Mouse (Mus musculus) urinary bladder, adult 18-20 months (tissue): ENCODE measurements at regions not wholly inside any gene's neighbourhood (a gene's known extent, or its start where the extent isn't known, plus 50 kb on each side); places are given as distances from the start of the nearest gene placed in this dataset.

Experiments used
- DNase-seq, 2 experiments: peaks; one replicate each; pipeline ENCODE4 v3.0.0; 2022; ENCODE audit warnings: low spot score in 2 of 2, mixed read lengths in 2 of 2

DNA sequence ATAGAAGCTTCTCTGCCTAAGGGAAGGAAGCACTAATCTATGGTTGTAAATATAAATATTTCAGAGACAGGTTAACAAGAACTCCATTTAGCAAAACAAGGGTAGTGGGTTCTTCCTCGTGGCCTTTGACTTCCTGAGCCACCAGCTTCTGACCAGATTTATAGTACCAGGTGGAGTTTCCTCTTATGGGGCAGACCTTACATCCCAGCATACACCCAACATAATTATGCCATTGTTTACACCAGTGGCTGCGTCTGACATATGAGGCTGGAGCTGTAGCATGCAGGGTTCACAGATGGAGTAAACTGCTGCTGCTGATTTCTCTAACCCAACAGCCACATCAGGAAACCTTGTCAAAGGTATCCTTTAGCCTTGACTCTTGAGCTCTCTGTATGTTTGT is 75.5 kb downstream of the Trib2 start:
- no peak for DNase-seq

DNA sequence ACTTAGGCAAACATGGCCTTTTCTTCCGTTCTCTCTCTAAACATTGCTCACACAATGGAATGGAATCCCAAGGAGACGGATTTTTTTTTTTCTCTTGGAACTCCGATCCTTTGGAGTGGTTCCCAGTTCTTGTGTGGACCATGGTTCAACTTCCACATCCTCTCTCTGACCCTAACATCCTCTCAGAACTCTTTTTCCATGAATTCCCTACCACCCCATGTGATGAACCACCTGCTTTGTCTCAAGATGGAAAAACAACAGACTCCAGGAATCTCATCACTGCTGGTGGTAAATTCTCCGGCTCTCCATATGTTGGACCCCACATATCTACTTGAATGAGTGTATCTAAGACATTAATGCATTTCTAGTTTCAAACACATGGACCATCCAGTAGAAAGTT is 77.7 kb downstream of the Trib2 start:
- no peak for DNase-seq

DNA sequence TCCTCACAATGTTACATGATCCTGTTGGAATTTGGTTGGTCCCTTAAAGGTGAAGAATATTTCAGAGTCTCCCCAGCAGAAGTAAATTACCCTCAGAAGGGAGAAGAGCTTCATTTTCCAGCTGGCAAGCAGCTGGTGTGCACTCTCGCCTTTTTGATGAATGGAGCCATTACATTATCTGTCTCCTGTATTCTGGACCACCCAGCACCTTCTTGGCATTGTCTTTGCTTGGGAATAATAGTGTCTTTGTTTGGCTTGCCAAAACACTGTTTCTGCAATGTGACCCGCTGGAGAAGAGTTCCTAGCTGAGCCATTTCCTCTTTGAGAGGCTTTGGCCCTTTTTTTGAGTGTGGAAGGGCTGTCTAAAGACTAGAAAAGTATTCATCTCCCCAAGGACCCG is 85.5 kb downstream of the Trib2 start:
- no peak for DNase-seq

- no peak for DNase-seq
These were observed 87.0 kb downstream of the Trib2 start for GRCm38 (mm10) chr12:15729696-15730095.

- DNase-seq = no peak
These were observed 93.2 kb downstream of the Trib2 start for GRCm38 (mm10) chr12:15723529-15723928.

- no peak for DNase-seq
These were observed 94.6 kb downstream of the Trib2 start for GRCm38 (mm10) chr12:15722161-15722560.

- no peak for DNase-seq
These were observed 96.6 kb downstream of the Trib2 start for GRCm38 (mm10) chr12:15720171-15720570.

GRCm38 (mm10) chr12:15718827-15719226 is 97.9 kb downstream of the Trib2 start:
- no peak for DNase-seq

- no peak for DNase-seq
These were observed 98.7 kb downstream of the Trib2 start for GRCm38 (mm10) chr12:15717989-15718388.

DNA sequence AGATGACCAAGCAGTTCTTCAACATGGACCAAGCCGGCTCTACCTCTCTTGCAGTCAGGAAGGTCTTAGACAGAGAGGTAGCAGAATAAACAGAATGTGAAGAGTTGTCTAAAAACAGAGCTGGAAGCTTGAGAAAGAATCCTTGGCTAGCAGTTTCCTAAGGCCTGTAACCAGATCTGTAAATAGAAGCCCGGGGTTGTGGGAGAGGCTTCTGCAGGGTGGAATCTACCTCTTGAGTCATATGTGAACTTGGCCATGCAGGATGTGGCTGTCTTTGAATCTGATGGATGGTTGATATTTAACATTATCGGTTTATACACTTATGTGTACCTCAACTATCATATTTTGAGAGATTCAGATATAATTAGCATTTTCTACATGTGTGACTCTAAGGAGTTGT is 99.4 kb downstream of the Trib2 start:
- no peak for DNase-seq

DNA sequence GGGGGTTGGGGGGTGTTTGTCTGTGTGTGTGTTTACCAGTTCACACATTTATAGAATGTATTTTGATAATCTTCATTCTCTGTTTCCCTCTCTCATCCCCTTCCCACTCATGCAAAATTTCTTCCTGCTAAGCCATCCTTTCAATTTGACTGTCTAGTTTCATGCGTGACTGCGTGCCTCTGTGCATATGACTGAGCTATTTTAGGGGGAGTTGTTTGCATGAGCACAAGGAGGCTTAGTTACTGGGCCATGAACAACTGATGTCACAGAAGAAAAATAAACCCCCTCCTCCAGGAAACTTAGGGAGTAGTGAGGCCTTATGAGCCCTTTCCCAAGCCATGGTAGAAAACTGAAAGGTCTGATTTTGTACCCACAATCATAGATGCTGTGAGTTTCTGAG is 103.1 kb downstream of the Trib2 start:
- no peak for DNase-seq

DNA sequence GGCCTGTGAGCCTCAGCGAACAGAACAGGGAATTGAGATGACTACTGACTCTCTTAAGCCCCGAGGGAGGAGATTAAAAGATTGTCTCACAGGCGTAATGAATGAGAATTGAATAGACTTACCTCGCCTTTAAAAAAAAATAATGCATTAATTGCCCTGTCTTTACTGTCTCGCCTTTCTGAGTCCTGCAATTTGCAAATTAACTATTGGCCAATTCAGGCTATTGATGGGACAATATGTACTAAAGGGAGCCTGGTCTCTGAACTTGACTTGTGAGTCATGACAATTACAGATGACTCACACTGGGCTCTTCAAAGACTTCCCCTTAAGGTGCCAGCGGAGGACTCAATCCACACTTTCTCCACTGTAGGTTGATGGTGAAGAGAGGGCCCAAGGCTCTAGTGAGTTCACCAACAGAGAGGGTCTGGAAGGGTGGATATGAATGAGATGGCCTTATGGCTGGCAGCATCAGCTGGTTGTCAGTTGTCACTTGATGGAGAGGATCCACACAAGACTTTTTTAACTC is 109.1 kb downstream of the Trib2 start:
- no peak for DNase-seq

DNA sequence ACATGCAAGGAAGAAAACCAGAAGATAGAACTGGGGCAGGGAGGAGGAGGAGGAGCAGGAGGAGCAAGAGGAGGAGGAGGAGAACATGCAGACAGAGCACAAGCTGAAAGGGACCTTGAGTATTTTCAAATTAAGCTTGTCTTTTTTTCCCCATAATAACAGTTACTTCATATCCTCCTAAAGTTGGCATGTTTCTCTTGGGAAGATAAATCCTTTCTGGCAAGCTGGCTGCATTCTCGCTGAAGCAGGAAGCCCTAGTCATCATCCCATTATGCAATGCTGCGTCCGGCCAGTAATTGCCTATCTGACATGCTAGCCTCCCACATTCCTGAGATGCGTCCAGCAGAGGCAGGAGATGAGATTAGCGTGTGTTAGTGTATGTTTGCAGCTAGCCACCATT is 112.3 kb downstream of the Trib2 start:
- DNase-seq = peak in 1 of 2 experiments; percentile 69

GRCm38 (mm10) chr12:15702137-15702536 is 114.6 kb downstream of the Trib2 start:
- no peak for DNase-seq

- DNase-seq = no peak
These were observed 117.9 kb downstream of the Trib2 start for GRCm38 (mm10) chr12:15698829-15699228.

DNA sequence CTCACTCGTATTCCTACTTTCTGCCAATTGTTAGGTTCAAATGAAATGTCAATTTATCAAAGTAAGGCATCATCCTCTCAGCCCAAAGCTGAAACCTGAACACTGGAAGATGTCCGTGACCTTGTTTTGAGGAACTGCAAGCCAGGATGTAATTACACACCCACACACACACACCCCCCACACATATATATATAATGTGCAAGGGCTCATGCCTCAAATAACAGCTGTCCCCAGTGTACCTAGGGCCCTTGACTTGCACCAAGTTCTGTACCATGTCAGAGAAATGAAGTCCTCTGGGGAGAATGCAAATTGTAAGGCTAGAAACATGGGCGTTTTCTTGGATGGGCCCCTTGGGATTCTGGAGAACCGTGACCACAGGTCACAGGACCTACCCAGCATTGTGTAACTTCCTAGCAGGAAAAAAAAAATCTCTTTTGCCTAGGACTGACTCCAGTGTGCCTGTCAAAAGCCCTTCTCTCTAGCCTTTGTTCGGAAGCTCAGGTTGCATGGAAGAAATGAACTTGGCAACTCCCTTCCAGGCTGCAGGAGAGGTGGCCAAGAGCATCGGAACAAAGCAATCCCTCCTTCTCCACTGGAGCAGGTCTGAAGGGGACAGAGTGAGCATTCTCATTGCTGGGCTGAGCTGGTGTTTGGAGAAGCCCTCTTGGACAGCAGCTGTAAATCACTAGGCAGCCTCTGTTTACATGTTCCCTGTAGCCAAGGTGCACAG is 118.5 kb downstream of the Trib2 start:
- DNase-seq = no peak

- DNase-seq = no peak
These were observed 128.4 kb downstream of the Trib2 start for GRCm38 (mm10) chr12:15688342-15688741.

GRCm38 (mm10) chr12:15684311-15684710 is 132.4 kb downstream of the Trib2 start:
- no peak for DNase-seq

DNA sequence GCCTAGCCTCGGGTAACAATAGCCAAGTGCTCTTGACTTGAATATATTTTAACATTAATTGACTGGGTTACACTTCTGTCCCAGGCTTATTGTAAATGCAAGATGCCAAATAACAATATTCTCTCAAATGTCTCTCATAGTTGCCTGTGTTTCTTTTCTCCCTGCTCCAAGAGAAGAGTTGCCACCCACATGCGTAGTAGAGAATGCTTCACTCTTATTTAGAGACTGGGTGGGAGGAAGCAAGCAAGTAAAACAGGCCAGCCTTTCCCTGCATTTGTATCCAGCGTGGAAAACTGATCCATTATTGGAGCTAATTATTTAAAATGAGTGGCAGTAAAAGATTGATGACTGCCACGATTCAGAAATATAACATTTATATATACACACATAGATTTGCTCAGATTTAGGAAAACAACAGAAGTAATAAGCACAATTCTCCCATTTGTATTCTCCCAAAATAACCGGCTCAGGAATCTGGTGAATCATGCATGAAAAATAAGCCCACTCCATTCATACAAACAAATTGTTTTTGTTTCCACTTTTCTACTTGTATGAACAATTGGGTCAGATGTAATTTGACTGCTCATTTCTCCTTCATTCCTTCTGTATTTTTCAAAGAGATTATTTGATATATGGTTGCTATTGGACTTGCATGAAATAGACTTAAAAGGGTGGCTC is 134.9 kb downstream of the Trib2 start:
- DNase-seq = no peak

DNA sequence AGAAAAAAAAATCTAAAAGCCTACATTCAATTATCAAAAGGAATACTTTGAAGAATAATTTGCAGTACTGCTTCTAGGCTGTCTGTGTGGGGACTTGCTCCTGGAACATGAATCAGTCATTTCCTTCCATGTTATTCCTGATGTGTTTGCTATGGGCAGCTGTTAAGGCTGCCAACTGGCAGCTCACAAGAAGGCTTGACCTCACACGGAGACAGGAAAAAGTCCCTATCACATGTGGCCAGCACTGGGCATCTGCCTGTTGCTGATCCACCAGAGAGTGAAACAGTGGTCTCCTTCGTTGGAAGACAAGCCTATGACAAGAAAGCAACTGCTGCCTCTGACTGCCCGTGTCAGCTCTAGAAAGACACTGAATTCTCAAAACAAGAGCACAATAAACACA is 140.6 kb downstream of the Trib2 start:
- DNase-seq = no peak

DNA sequence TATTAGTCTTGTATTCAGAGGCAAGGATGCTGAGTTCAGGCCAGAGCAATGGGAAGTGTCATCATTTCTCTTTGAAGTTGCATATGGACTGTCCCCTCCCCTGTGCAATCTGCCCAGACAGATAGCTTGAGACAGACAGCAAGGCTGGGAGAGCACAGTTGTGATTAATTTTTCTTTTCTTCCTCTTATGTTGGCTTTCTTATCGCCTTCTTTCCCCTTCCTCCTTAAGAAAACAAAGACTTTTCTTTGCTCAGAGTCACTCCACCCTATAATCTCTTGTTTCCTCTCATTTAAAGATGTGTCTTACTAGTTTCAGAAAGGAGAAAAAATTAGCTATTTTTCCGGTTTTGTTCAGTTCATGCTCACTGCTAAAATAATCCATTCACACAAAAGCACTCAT is 157.0 kb downstream of the Trib2 start:
- no peak for DNase-seq

DNA sequence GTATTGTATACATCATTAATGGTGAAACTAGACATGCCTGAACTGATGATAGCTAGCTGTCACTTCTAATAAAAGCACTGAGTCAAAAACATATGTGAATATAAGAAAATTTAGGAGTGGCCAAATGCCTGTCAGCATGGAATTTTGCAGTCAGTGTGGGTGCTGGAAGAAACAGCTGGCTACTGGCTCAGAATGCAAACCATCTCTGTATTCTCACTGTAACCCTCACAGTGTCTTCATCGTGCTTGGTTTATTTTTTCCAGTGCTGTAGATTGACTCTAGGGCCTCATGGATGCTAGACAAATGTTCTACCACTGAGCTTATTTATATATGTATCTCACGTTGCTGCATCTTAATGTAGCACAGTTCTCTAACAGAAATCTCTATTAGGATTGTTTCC is 157.4 kb downstream of the Trib2 start:
- DNase-seq = no peak

GRCm38 (mm10) chr12:15657748-15658251 is 158.9 kb downstream of the Trib2 start:
- no peak for DNase-seq
